Mouse (Mus musculus) heart, adult 8-10 months (tissue): ENCODE measurements at regions not wholly inside any gene's neighbourhood (a gene's known extent, or its start where the extent isn't known, plus 50 kb on each side); places are given as distances from the start of the nearest gene placed in this dataset.

Experiments
- DNase-seq: peaks from one replicate; pipeline ENCODE4 v3.0.0; 2022; ENCODE audit warnings: low spot score

DNA sequence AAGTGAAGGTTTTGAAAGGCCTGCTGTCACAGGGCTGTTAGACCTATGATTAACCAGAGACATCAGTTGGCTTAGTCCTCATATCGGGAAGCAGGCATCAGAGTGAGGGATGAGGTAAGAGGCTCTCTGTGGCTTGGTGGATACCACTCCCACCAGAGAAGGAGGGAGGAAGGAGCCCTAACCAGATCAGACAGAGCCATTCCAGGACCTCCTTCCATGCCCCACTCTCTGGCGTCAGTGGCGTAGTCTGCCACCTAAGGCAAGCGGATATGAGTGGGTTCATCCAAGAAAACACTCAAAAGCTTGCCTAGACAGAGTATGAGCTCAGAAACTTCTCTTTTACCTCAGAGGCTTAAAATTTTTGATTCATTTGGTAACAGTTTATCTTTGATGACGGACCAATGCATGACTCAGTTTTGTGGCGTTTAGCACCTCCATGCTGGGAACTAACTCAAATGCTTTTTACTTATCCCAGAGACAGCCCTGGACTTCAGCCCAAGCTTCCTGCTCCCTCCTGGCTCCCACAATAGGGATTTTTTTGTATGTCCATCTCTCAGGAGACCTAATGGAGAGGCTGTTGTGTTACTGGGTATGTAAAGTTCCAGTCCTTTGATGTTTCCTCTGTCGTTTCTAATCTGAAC is 367.5 kb upstream of the Rasgrp1 start:
- peak; percentile 1 for DNase-seq

DNA sequence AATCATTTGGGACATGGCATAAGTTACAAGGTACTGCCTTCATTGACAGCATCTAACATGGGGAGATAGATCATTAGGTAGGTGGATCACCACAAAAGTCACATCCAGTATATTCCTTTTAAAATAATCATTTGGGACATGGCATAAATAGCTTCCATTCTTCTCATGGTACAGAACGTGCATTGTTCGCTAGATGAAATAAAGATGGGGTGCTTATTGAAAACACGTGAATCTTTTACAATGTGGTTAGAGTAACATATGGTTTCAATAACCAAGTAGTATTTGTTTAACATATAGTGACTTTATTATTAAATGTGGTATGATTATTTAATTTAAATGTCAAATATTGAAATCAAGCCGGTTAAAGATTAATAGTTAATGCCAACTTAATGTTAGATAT is 381.3 kb upstream of the Rasgrp1 start:
- DNase-seq = no peak

DNA sequence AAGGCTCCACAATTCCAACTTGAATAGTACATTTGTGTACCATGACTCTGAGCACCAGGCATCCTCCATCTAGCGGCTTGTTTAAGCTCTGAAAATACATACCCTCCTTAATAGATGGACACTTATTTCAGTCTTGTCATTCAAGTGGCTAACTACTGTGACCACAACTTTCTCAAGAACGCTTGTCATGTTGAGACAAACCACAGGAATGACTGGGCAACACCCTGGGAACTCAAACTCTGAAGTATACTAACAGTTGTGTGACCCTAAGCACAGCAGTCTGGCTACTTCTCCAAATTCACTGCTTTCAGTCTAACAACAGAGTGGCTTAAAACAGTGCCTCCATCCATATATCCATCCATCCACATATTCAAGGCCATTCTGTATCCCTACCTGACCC is 380.4 kb upstream of the Thbs1 start:
- no peak for DNase-seq

DNA sequence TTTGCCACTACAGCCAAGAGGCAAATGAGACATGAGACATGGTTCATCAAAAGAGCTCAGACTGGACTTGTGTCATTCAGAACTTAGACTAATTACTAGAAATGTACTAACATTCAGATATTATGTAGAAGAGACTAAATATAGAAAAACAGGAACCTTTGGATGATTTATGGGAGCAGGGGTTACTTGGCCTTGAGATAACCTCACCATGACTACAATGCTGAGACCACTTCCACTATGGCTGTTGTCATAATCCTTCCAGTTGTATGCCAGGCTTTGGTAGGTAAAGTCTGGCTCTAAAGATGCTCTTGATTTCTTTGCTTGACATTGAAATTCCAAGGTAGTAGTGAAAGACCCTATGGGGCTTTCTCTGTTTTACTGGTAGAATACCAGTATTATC is 369.3 kb upstream of the Thbs1 start:
- DNase-seq = no peak

DNA sequence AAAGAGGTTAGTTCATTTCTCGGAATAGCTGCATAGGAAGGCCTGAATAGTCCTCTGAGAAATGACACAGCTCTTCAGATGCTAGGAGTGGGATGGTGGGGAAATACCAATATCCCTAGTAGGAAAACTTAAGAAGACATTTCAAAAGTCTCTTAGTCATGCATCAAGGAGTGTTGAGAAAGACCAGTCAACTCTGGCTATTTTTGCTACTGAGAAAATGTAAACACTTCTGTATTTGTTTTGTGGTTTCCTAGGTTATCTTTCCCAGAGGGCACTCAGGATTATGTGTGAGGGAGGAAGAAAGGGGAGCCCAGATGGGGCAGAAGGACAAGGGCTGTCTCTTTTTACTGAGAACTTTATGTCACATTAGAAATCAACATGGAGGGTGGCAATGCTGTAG is 367.8 kb upstream of the Thbs1 start:
- DNase-seq = no peak

DNA sequence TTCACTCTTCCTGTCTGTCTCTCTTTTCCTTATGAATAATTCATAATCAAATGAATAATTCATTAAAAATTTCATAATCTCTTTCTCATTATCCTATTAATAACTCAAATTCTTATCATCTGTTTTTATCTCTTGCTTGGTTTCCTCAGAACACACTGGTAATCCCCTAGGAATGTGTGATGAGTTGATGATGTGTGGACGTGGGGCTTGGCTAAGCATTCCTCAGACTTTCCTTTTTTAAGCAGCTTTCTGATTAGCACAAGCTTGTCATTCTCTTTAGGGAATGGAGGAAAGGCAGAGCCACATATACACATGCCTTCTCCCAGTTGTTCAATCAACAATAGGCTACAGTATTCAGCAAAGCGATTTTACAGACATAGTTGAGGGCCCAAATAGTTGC is 365.9 kb upstream of the Thbs1 start:
- no peak for DNase-seq

DNA sequence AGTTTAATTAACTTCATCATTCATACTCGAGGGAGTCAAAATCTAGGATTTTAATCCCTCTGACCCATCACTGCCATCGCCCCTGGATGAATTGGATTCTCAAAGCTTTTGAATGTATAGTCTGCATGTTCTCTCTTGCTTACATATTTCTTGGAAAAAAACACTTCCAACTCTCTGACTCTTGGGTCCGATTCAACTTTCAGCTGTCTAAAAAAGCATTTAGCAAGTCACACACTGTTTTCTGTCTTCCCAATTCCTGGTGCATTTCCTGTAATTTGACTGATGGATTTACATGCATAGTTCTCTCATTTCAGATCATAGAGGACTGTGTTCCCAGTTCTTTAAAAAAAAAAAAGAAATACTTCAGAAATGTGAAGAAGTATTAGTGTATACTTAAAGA is 364.5 kb upstream of the Thbs1 start:
- no peak for DNase-seq

DNA sequence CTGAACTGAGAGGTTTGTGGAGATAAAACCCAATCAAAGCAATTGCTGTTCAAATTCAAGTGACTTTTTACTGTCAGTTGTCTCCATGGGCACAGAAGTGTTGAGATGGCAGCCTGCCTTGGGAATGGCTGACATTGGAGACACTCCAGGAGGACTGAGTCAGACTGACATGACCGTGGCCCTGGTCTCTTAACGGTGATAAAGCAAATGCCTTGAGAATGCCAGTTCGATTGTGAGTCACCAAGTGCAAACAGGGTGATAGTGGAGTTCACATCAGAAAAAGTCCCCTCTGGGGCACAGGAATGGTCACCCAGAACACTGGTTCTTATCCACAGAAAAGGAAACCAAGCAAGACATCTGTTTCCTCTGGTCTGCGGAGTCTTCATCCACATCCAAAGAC is 362.8 kb upstream of the Thbs1 start:
- peak; percentile 19 for DNase-seq

DNA sequence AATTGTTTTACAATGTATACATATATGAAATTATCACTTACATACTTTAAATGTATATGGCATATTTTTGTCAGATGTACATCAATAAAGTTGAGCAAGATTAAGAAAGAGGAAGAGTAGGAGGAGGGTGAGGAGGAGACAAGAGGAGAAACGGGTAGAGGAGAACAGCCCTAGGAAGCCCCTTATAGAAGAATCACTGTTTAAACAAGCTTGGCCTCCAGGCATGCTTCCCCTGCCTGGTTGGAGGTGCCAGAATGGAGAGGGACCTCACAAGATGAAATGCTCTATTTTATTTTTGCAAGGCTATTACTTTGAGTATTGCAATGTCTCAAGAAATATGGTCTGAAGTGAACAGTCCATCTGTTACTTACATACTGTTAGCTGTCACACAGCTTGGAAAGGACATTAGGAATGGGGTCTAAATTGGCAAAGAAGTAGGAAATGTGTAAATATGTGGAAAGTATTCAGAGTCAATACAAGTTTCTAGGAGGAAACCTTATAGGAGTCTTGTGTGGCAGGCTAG is 352.1 kb upstream of the Thbs1 start:
- no peak for DNase-seq

DNA sequence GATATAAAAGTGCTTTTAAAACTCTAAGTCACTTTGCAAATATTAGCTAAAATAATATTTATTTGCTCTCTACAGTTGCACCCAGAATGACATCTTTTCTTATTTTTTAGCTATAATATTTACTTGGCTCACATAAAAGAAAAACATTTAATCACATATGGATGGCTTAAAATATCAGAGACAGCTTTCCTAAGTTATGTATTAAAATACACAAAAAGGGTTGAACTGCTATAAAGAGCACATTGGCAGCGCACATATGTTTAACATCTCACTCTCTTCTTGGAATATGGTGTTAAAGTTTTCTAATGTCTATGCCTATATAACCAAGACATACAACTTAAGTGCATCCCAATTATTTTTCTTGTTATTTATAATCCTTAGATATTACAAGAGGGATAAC is 348.0 kb upstream of the Thbs1 start:
- no peak for DNase-seq

DNA sequence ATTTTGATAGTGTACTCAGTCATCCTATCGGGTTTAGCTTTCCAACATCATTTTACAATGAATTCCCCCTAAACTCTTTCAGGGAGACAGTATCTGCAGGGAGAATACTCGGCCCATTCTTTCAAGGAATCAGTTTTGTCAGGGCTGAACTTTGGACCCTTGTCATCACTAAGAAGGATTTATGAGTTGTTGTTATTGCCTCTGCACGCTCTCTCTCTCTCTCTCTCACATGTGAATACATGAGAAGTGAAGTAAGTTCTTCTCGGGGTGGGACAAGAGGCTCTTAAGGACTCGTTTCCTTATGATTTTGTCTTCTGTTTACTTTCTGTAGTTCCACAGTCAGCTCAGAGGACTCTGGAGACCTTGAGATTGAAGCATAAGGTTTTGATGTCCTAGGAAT is 346.1 kb upstream of the Thbs1 start:
- DNase-seq = no peak

DNA sequence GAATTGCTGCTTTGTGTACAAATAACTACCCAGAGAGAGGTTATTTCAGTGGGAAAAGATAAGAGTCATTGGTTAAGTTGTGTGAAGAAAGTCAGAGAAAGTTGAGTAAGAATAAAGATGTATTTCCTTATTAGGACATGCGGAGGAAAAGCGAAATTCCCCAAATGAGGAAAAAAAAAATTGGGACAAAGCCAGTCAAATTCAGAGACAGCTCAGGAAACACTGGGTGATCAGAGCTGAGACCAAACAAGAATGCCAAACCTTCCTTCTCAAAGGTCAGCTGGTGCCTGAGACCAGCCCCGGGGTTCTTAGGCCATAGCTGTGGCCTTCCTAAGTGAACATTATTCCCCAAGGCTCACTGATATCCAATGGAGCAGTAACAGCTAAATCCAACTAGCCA is 345.2 kb upstream of the Thbs1 start:
- no peak for DNase-seq

DNA sequence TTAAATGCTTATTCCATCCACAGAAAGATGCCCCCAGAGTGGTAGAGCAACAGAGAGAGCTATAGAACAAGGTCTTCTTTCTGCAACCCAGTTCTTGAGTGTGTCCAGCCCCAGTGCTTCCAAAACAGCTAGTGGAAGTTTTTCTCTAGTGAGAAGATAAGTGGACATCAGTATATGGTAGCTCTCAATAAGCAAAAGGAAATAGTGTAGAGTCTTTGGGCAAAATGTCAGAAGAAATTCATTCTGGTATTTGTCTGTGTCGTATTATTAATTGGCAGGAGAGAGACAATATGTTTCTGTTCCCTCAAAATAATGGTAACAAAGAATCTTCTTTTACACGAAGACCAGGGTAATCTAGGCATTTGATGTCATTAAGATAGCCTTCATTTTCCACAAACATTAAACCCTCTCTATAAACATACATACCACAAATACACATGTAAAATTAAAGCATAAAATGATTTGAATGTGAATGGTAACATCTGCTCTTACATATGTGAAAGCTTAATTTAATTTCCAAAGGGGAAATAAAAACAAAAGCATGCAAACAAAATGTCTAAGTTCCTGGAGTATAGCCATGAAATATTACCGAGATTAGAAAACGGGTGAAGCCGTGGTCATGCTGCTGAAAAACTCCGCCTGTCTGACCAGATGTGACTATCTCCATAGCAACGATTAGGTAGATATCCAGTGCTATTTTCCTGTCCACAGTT is 342.1 kb upstream of the Thbs1 start:
- DNase-seq = no peak

DNA sequence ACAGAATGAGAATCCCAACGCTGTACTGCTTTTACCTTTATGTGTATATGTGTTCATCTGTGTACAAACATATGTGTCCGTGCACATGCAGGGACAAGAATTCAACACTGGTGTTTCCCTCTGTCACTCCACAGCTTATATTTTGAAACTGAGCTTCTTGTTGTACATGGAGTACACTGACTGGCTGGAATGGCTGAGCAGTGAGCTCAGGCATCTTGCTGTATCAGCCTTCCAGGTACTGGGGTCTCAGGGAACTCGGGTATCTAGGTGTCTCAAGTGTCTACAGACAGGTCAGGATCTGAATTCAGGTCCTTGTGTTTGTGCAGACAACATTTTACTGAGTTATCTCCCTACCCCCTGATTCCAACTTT is 341.6 kb upstream of the Thbs1 start:
- DNase-seq = no peak

DNA sequence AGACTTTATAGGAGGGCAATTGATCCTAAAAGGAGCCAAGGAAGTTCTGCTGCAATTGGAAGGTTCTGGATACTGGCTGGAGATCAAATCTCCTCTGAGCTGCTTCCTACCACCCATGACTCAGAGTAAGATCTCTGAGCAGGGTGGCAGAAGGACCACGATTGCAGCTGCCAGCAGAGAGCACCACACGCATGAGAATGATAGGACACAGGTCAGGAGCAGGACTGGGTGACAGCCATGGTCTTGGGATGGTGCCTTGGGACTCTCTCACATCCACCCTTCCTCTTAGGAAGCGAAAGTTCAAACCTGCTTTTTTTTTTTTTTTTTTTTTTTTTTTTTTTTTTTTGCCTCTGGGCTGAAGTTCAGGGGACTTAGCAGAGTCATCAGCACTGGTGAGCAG is 331.4 kb upstream of the Thbs1 start:
- no peak for DNase-seq

DNA sequence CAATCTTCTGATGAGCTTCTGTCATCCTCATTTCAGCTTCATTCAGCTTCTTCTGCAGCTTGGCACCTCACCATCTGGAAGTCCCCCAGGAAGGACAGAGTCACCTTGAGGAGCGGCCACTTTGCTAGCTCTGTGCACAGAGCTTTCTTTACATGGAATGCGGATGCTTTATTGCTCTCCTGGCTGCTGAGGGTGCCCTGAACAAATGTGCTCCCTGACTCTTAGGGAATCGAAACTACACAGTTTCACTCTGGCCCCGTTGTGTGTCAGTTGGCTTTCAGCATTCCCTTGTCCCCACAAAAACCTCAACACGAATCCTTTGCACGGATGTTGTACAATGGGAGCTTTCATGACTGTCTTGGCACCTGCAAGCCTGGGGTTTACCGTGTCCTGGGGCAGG is 330.9 kb upstream of the Thbs1 start:
- no peak for DNase-seq

DNA sequence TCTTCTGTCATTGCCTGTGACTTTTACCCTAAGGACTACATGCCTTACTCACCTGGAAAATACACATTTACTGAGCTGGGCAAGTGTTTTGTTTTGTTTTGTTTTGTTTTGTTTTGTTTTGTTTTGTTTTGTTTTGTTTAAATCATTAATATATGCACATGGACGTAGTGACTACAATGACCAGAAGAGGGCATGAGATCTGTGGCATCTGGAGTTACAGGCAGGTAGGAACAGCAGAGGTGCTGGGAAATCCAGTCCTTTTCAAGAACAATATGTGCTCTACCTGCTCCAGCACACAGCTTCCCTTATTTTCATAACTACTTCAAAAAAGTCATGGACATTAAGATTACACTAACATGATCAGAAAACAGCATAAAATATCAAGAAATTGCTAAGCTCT is 324.4 kb upstream of the Thbs1 start:
- no peak for DNase-seq

DNA sequence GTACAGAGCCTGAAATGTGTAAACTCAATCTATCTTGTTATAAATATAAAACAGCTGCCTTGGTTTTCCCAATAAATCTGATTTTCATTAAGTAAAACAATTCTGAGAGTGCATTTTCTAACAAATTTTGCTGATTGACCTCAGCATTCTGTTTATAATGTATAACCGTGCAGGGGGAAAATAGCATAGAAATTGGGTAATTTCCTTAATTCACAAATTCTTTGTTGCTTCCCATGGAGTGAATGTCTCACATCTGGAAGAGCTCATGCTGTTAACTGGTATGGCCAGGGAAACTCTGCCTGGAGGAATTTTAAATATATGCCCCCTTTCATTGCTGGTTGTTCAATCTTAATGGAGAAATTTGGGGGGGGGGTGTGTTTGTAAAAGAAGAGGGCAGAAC is 317.4 kb upstream of the Thbs1 start:
- no peak for DNase-seq

DNA sequence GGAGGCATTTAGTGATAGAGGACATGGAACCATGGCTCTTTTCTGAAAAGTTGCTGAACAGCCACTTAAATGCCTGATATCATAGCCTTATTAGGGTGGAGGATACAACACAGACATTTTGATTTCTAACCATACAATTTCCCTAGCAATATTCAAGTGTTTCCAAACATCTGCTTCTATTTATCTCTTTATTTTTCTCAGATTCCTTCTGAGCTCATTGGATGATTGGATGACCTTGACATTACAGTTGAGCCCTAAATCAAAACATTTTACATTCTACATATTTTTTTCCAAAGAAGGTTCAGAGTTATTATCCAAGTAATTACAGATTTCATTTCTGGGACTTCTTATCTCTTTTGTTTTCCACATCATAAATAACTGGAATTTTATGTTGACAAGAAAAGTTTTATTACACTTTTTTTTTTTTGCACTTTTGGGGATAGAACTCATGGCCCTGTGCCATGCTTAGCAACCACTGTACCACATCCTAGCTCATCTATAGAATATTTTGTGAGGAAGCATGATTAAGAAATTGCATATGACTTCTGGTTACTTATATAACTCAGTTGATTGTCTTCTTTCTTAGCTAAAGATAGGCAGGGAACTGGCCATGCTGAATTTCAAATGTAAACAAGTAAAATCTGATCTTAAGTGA is 309.6 kb upstream of the Thbs1 start:
- DNase-seq = no peak

DNA sequence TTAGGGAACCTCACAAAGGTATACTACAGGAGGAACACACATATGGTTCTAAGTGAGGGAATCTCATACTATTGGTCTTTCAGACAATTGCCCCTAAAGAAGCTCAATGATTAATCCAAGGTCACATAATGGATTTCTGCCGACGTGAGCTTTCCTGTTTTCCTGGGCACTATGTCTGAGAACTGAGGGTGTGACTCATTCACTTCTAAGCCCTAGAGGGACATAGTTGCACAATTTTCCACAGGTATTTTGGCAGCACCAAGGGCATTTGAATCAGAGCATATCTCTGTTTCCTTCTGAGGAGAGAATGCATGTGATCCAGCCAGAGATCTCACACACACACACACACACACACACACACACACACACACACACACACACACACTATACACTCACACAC is 309.0 kb upstream of the Thbs1 start:
- DNase-seq = no peak

DNA sequence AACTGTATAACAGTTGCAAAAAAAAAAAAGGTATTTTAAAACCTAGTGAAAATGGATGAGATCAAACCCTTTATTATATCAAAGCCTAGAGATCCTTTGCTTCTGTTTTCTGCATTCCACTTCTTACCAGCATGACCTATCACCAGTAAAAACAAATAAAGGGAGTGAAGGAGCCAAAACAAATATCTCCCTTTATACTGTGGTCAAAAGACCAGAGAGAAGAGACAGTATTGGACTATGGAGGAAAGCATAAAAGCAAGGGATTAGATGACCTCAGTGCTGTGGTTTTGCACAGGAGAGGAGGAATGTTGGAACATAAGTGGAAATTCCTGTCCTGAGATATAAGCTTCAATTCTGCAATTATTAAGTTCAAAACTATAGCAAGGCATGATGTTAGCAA is 307.0 kb upstream of the Thbs1 start:
- no peak for DNase-seq

DNA sequence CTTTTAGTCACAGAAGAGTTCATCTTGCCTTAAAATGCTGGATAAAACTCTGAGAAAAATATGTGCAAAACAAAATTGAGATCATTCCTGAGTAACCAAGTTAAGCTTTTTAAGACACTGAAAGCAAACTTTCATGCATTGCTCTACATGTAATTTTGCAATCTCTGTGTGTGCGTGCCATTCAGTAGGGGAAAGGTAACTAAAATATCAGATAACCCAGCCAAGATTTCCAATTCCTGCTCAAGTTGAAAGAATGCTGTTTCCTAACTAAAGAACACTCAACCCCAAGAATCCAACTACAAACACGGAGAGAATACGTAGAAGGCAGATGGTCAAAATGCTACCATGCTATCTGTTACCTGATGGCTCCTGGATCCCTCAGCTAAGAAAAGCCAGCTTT is 304.6 kb upstream of the Thbs1 start:
- no peak for DNase-seq

DNA sequence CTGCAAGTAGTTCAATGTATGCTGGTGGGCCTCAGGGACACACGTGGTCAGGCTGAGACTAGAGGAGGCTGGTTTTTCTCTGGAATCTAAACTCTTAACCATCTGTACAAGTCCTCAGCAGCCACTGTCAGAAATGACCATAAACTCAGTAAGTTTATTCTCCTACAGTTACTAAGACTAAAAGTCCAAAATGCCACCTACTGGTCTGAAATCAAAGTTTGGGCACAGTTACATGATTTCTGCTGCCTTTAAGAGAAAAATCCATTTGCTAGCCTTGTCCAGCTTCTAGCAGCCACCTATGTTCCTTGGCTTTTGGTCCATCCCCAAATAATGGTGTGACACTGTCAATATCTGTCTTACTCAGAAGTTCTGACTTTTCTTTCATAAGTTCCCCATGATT is 300.2 kb upstream of the Thbs1 start:
- DNase-seq = no peak
